Mouse (Mus musculus) kidney, embryonic 16.5 days (tissue): ENCODE measurements at regions not wholly inside any gene's neighbourhood (a gene's known extent, or its start where the extent isn't known, plus 50 kb on each side); places are given as distances from the start of the nearest gene placed in this dataset.

Experiments used
- ATAC-seq: fragments of 200-750 bp; cut with Nextera tagmentation; 2 replicates; pipeline ENCODE4 v1.8.0; 2017; ENCODE audit warnings: moderate TSS enrichment; ENCODE audit not compliant: low FRiP score, low TSS enrichment
- H3K27ac ChIP-seq: fragments of 300-500 bp; sonication (generic); 2 replicates; pipeline ENCODE4 v1.5.1; 2014; ENCODE audit warnings: low read length
- H3K27me3 ChIP-seq: fragments of 300-500 bp; sonication (generic); 2 replicates; pipeline ENCODE4 v1.6.1; 2014; ENCODE audit warnings: low read length, control low read depth, mixed read lengths; ENCODE audit not compliant: insufficient read depth
- H3K36me3 ChIP-seq: fragments of 300-500 bp; sonication (generic); 2 replicates; pipeline ENCODE4 v1.6.1; 2014; ENCODE audit warnings: low read length, control low read depth, mixed read lengths; ENCODE audit not compliant: insufficient read depth
- H3K4me1 ChIP-seq: fragments of 300-500 bp; sonication (generic); 2 replicates; pipeline ENCODE4 v1.6.1; 2014; ENCODE audit warnings: low read length, control low read depth, mixed read lengths; ENCODE audit not compliant: insufficient read depth
- H3K4me2 ChIP-seq: fragments of 300-500 bp; sonication (generic); replicated peaks from 2 replicates; pipeline ENCODE4 v1.6.1; 2014; ENCODE audit warnings: low read depth, low read length
- H3K4me3 ChIP-seq: fragments of 300-500 bp; sonication (generic); 2 replicates; pipeline ENCODE4 v1.5.1; 2014; ENCODE audit warnings: mild to moderate bottlenecking, low read length
- H3K9ac ChIP-seq: fragments of 300-500 bp; sonication (generic); replicated peaks from 2 replicates; pipeline ENCODE4 v1.6.1; 2014; ENCODE audit warnings: low read length
- H3K9me3 ChIP-seq: fragments of 300-500 bp; sonication (generic); 2 replicates; pipeline ENCODE4 v1.6.1; 2016; ENCODE audit warnings: low read length, control low read depth
- WGBS: fragments of 180-500 bp; shearing (Covaris S2); extraction: QIAGEN DNeasy Blood & Tissue Kit; methylation state at CpG from one replicate; pipeline ENCODE4 v1.1.7; 2014; 5-methylcytosine and 5-hydroxymethylcytosine counted together

- H3K9me3 ChIP-seq, result no peaks in the 10 kb centered on the region
- no peak for ATAC-seq
- H3K27ac ChIP-seq, result no peak overlapping the region
- H3K27me3 ChIP-seq, result no peaks in the 10 kb centered on the region
- H3K4me1 ChIP-seq, result no peaks in the 10 kb centered on the region
- no peaks in the 10 kb centered on the region for H3K36me3 ChIP-seq
- no peak overlapping the region for H3K4me2 ChIP-seq
- H3K4me3 ChIP-seq, result no peak overlapping the region
- 52% methylated on average over 4 of the region's 4 CpGs for WGBS
- no peak overlapping the region for H3K9ac ChIP-seq
Measured at GRCm38 (mm10) chr7:137851061-137851460, 413.6 kb downstream of the Glrx3 start.

DNA sequence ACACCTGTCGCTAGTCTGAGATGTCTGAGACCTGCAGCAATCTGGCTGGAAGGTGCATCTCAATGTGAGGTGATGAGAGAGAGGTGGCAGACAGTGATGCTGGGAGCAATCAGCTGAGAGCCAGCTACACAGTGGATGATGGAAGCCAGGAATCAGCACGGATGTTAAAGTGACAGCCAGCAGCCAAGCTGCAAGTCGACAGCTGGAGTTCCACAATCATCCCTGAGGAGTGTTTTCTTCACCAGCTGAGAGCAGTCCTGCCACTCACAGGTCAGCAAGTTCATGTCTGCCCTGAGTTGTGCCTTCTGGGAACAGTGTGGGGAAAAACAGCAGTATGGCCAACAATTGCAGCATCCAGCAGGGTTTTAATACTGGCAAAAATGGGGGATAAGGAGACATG, 422.3 kb downstream of the Glrx3 start:
- H3K9ac ChIP-seq, result no peak overlapping the region
- no peaks in the 10 kb centered on the region for H3K9me3 ChIP-seq
- H3K4me1 ChIP-seq, result no peaks in the 10 kb centered on the region
- no peaks in the 10 kb centered on the region for H3K36me3 ChIP-seq
- H3K27me3 ChIP-seq, result no peaks in the 10 kb centered on the region
- H3K27ac ChIP-seq, result no peak overlapping the region
- no peak overlapping the region for H3K4me2 ChIP-seq
- ATAC-seq, result no peak
- H3K4me3 ChIP-seq, result no peak overlapping the region
- WGBS, result 58% methylated on average over 3 of the region's 3 CpGs

DNA sequence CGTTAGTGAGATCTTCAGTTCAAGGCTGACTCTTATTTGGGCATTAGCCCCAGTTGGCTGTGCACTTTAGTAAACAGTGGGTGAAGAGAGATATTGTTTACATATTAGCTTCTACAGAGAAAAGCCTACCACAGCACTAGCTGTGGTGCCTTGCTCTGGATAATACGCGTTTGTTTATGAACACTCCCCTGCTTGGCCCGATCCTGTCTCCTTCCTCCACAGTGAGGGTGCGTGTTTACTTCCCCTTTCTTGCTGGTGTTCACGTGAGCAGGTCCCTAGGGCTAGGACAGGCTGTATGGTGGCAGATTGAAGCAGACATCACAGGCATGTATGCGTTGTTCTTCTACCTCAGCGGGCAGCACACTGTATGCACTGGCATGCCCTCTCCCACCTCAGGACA, 423.1 kb downstream of the Glrx3 start:
- ATAC-seq, result no peak
- WGBS, result 64% methylated on average over 8 of the region's 8 CpGs
- Histone ChIP-seq H3K9me3 (no peaks in the 10 kb centered on the region), H3K4me3 (no peak overlapping the region), H3K9ac (no peak overlapping the region), H3K4me2 (no peak overlapping the region), H3K27ac (no peak overlapping the region), H3K27me3 (no peaks in the 10 kb centered on the region), H3K36me3 (no peaks in the 10 kb centered on the region), H3K4me1 (peaks cover 2% of the 10 kb centered on the region; the same call in 1 of the 2 replicates)

- 35% methylated on average over 4 of the region's 4 CpGs for WGBS
Measured at GRCm38 (mm10) chr7:137864912-137865311, 427.5 kb downstream of the Glrx3 start.

GRCm38 (mm10) chr7:137865457-137865856, 428.0 kb downstream of the Glrx3 start:
- Histone ChIP-seq H3K36me3 (no peaks in the 10 kb centered on the region), H3K9me3 (no peaks in the 10 kb centered on the region), H3K4me1 (peaks cover 3% of the 10 kb centered on the region; the same call in 1 of the 2 replicates), H3K27ac (no peak overlapping the region), H3K4me2 (no peak overlapping the region), H3K9ac (no peak overlapping the region), H3K4me3 (no peak overlapping the region), H3K27me3 (no peaks in the 10 kb centered on the region)
- WGBS, result 41% methylated on average over 7 of the region's 7 CpGs
- ATAC-seq, result no peak

More at GRCm38 (mm10) chr7:137864912-137865311, 427.5 kb downstream of the Glrx3 start:
- H3K36me3 ChIP-seq, result no peaks in the 10 kb centered on the region
- H3K27me3 ChIP-seq, result no peaks in the 10 kb centered on the region
- H3K27ac ChIP-seq, result no peak overlapping the region
- H3K4me3 ChIP-seq, result no peak overlapping the region
- H3K4me1 ChIP-seq, result peaks cover 3% of the 10 kb centered on the region; the same call in 1 of the 2 replicates
- no peak overlapping the region for H3K4me2 ChIP-seq
- no peaks in the 10 kb centered on the region for H3K9me3 ChIP-seq
- no peak overlapping the region for H3K9ac ChIP-seq
- no peak for ATAC-seq

DNA sequence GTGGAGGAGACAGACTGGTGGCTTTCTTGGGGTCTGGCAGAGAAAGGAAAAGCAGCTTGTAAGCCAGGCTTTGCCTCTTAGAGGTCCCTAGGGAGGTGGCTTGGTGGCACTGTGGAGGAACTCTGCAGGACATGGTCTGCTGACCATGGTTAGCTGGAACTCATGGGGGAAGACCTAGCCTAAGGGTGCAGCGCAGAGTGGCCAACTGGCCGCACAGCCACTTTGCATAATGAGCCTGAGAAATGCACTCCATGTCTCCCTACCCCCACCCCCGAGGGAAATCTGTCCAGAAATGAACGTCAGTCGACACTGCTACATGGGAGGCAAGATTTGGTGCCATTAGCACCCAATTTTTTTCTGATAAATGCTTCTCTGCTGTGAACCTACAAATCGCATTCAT, 429.5 kb downstream of the Glrx3 start:
- H3K9me3 ChIP-seq, result no peaks in the 10 kb centered on the region
- H3K4me3 ChIP-seq, result no peak overlapping the region
- no peak overlapping the region for H3K27ac ChIP-seq
- peak; percentile 89 for ATAC-seq
- WGBS, result 66% methylated on average over 6 of the region's 6 CpGs
- no peak overlapping the region for H3K4me2 ChIP-seq
- no peak overlapping the region for H3K9ac ChIP-seq
- no peaks in the 10 kb centered on the region for H3K36me3 ChIP-seq
- peaks cover 3% of the 10 kb centered on the region; the same call in 1 of the 2 replicates for H3K4me1 ChIP-seq
- H3K27me3 ChIP-seq, result no peaks in the 10 kb centered on the region

DNA sequence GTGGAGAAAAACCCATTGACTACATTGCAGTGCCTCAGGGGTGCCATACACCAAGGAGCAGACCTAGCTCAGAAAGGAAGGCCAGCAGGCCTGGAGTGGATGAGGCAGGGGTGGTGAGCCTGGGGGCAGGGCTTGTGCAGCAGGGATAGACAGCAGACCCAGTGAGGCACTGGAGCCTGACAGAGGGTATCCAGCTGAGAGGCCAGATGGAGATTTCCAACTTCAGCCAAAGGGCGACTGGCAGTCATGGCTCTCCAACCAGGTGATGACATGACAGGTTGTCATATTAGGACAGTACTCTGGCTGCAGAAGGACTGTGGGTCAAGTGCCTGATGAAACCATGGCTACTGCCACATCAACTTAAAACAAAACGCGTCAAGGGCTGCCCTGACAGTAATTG, 431.1 kb downstream of the Glrx3 start:
- peaks cover 3% of the 10 kb centered on the region; the same call in 1 of the 2 replicates for H3K4me1 ChIP-seq
- H3K27ac ChIP-seq, result no peak overlapping the region
- no peaks in the 10 kb centered on the region for H3K9me3 ChIP-seq
- no peak for ATAC-seq
- H3K27me3 ChIP-seq, result no peaks in the 10 kb centered on the region
- no peak overlapping the region for H3K4me2 ChIP-seq
- no peak overlapping the region for H3K4me3 ChIP-seq
- WGBS, result 70% methylated on average over 3 of the region's 3 CpGs
- H3K9ac ChIP-seq, result no peak overlapping the region
- no peaks in the 10 kb centered on the region for H3K36me3 ChIP-seq

- no peak overlapping the region for H3K4me3 ChIP-seq
- H3K27me3 ChIP-seq, result no peaks in the 10 kb centered on the region
- H3K4me1 ChIP-seq, result no peaks in the 10 kb centered on the region
- no peak for ATAC-seq
- H3K9ac ChIP-seq, result no peak overlapping the region
- H3K4me2 ChIP-seq, result no peak overlapping the region
- H3K9me3 ChIP-seq, result no peaks in the 10 kb centered on the region
- WGBS, result 83% methylated on average over 2 of the region's 2 CpGs
- H3K36me3 ChIP-seq, result no peaks in the 10 kb centered on the region
- no peak overlapping the region for H3K27ac ChIP-seq
Measured at GRCm38 (mm10) chr7:137875306-137875705, 437.9 kb downstream of the Glrx3 start.

DNA sequence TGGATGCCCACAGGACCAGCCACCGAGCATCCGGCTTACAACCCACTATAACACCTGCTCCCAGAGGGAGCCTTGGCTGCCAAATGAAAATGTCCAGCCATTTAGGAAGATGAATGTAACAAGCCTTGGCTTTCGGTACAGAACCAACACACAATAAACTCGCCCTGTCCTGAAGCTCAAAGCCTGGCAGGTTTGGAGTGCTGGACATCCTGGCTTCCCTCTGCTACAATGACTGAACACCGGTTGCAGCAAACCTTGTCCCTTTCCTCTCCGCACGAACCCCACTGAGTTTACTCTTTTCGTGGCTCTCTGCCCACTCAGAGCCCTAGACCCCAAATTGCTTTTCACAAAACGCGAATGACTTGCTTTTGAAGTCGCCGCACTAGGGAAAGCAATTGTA, 441.9 kb downstream of the Glrx3 start:
- Histone ChIP-seq H3K4me1 (peaks cover 7% of the 10 kb centered on the region), H3K4me2 (no peak overlapping the region), H3K9ac (no peak overlapping the region), H3K36me3 (no peaks in the 10 kb centered on the region), H3K9me3 (no peaks in the 10 kb centered on the region), H3K27me3 (no peaks in the 10 kb centered on the region), H3K4me3 (no peak overlapping the region), H3K27ac (no peak overlapping the region)
- WGBS, result 81% methylated on average over 12 of the region's 12 CpGs
- no peak for ATAC-seq

DNA sequence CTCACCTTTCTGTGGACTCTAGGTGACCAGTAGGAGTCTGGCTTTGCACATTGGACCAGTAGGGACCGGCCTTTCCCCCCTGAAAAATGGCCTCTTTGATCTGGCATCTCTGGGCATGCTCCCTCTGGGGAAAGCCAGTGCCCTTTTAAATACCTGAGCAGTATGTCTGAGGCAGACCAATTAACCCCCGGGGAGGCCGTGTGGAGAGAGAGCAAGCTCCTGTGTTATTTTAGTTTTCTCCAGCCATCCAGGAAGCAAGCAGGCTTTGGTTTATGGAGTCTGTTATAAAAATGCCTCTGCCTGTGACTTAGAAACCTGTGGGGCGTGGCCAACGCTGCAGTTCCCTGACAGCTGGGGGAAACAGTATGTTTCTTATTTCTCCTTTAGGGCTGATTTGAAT, 445.5 kb downstream of the Glrx3 start:
- Histone ChIP-seq H3K27me3 (no peaks in the 10 kb centered on the region), H3K4me2 (no peak overlapping the region), H3K36me3 (no peaks in the 10 kb centered on the region), H3K4me3 (no peak overlapping the region), H3K4me1 (peaks cover 7% of the 10 kb centered on the region), H3K9ac (no peak overlapping the region), H3K27ac (peak overlapping the region; percentile 55; the same call in 1 of the 2 replicates), H3K9me3 (no peaks in the 10 kb centered on the region)
- 3% methylated on average over 5 of the region's 5 CpGs for WGBS
- ATAC-seq, result 0 out of 2 replicates have a peak, but pooled peaks have one; percentile 35
